Mouse (Mus musculus): Measurements from ENCODE around the gene Kdm5a.

The Kdm5a gene

GRCm38 (mm10) chr6:120363688-120364522, at the start of gene Kdm5a, which contains the start of gene Ccdc77:
Gene Kdm5a (plus strand): TSS chr6:120364124.
Gene Ccdc77 (minus strand): TSS chr6:120364374.
- peak; percentile 96 for DNase-seq

GRCm38 (mm10) chr6:120318303-120318940, 45.5 kb upstream of the Kdm5a start:
- no peak for DNase-seq

GRCm38 (mm10) chr6:120319129-120319528, 44.8 kb upstream of the Kdm5a start:
- DNase-seq, result no peak

- DNase-seq, result no peak
Observed at GRCm38 (mm10) chr6:120320369-120320768, 43.6 kb upstream of the Kdm5a start.

- peak; percentile 26 for DNase-seq
Observed at GRCm38 (mm10) chr6:120324295-120324927, 39.5 kb upstream of the Kdm5a start.

GRCm38 (mm10) chr6:120332351-120332750, 31.6 kb upstream of the Kdm5a start:
- DNase-seq, result no peak

GRCm38 (mm10) chr6:120343992-120344391, 19.9 kb upstream of the Kdm5a start:
- no peak for DNase-seq

GRCm38 (mm10) chr6:120349018-120349417, 14.9 kb upstream of the Kdm5a start:
- no peak for DNase-seq

GRCm38 (mm10) chr6:120356478-120356877, 7.4 kb upstream of the Kdm5a start:
- DNase-seq, result no peak

- peak; percentile 86 for DNase-seq
Observed at GRCm38 (mm10) chr6:120356951-120357945, 6.7 kb upstream of the Kdm5a start.

GRCm38 (mm10) chr6:120362124-120362523, 1.8 kb upstream of the Kdm5a start:
- no peak for DNase-seq

- no peak for DNase-seq
Observed at GRCm38 (mm10) chr6:120362774-120363687, 893 bp upstream of the Kdm5a start.

GRCm38 (mm10) chr6:120364523-120364905, 590 bp downstream of the Kdm5a start:
- DNase-seq, result no peak

- DNase-seq, result no peak
Observed at GRCm38 (mm10) chr6:120365051-120365450, 1.1 kb downstream of the Kdm5a start.

GRCm38 (mm10) chr6:120376736-120377135, 12.8 kb downstream of the Kdm5a start:
- no peak for DNase-seq

- DNase-seq, result no peak
Observed at GRCm38 (mm10) chr6:120390054-120390453, 26.1 kb downstream of the Kdm5a start.

GRCm38 (mm10) chr6:120392811-120393210, 28.9 kb downstream of the Kdm5a start:
- DNase-seq, result no peak

- DNase-seq, result no peak
Observed at GRCm38 (mm10) chr6:120395622-120396345, 31.9 kb downstream of the Kdm5a start.

- no peak for DNase-seq
Observed at GRCm38 (mm10) chr6:120403936-120404335, 40.0 kb downstream of the Kdm5a start.

GRCm38 (mm10) chr6:120438161-120438560, 74.2 kb downstream of the Kdm5a start:
- DNase-seq, result no peak
